Mouse (Mus musculus) heart, postnatal 14 days (tissue): ENCODE measurements at regions not wholly inside any gene's neighbourhood (a gene's known extent, or its start where the extent isn't known, plus 50 kb on each side); places are given as distances from the start of the nearest gene placed in this dataset.

Source experiments
- DNase-seq, 2 experiments: peaks; one replicate each; pipeline ENCODE4 v3.0.0; 2021 to 2022
- intact Hi-C: fragments of 180-260 bp; cut with DNase I; formaldehyde crosslinking; loops from one replicate; pipeline ENCODE4 v1.15.1; 2025

DNA sequence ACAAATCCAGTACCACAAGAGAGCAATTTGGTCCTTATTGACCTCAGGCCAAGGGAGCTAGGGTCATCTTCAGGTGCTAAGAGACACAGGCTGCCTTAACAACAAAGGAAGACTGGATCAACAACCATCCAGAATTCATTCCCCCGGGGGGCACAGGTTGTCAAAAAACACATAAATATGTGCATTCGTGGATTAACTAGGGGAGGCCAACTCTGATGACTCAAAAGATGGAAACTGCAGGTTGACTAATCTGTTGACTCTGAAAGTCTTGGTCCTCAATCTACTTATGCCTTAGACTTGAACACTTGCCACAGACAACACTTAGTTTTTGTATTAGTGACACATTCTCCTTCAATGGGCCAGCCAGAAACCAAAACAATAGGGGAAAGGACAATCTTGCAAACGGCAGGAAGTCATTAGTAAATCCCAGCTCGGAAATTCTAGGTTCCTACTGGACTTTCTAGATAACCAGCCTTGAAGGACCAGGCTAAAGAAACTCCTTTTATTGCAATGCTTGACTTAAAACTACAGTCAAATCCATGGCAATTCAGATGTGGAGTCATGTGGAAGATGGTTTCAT lies 353.5 kb upstream of the Gm10295 start:
- intact Hi-C loops: loop anchor here (1.0 to 10.0 kb wide), 4 partner anchors 117 to 327 kb away; no protein-coding TSS in a partner anchor
- DNase-seq: no peak
